Mouse (Mus musculus) gastrocnemius, adult 8-10 months (tissue): ENCODE measurements around the gene Yars2. TPM values are rescaled to one million over a fixed set of nuclear protein-coding genes. Genes with fewer than 3 reads are reported as not detected.

Experiments
- total RNA-seq, 4 experiments: library from RNA; stranded (reverse); gene quantifications; 2 replicates each; pipeline ENCODE4 v1.2.4; 2022

Yars2 gene
- total RNA-seq, 4 experiments from 2014 or later, result 16.5 to 18.6 (median 17.7) TPM

Other genes starting within 250 kb of the Yars2 start
- gene Pkp2, start 89.6 kb upstream of the Yars2 start, total RNA-seq, result 1 to 10 TPM; 3.8 to 5.3 (median 4.5) TPM
- gene Dnm1l, start 56.0 kb downstream of the Yars2 start, total RNA-seq, result 10 to 100 TPM; 49.6 to 58.6 (median 55.3) TPM